Mouse (Mus musculus): ENCODE measurements at regions not wholly inside any gene's neighbourhood (a gene's known extent, or its start where the extent isn't known, plus 50 kb on each side); places are given as distances from the start of the nearest gene placed in this dataset.

DNA sequence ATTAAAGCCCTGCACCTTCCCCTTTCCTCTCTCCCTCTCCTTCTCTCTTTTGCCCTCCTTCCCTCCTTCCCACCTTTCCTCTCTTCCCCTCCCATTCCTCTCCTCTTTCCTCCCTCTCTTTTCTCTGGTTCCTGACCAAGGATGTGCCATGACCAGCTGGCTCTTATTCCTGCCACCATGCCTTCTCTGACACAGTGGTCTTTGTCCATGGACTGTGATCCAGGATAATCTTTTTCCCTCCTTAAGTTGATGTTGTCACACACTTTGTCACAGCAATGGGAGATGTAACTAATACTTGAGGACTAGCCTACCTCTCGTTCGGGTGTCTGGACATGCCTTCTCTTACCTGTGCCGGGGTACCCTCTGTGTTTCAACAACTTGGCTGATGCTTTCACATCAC is 86.4 kb downstream of the Anapc4 start:
- Histone ChIP-seq H3K9ac (no peak overlapping the region), H3K4me2 (0 out of 2 replicates have a peak overlapping the region, but pooled peaks have one; percentile 15), H3K27ac (peak overlapping the region; percentile 56), H3K4me3 (no peak overlapping the region), H3K9me3 (no peaks in the 10 kb centered on the region), H3K4me1 (peaks cover 5% of the 10 kb centered on the region; the same call in 1 of the 2 replicates), H3K27me3 (no peaks in the 10 kb centered on the region), H3K36me3 (no peaks in the 10 kb centered on the region)
- WGBS = 50% methylated on average over 3 of the region's 3 CpGs
- peak; percentile 85 for ATAC-seq (ENCODE audit: borderline replicate concordance, extremely low read depth, low FRiP score, low TSS enrichment)

DNA sequence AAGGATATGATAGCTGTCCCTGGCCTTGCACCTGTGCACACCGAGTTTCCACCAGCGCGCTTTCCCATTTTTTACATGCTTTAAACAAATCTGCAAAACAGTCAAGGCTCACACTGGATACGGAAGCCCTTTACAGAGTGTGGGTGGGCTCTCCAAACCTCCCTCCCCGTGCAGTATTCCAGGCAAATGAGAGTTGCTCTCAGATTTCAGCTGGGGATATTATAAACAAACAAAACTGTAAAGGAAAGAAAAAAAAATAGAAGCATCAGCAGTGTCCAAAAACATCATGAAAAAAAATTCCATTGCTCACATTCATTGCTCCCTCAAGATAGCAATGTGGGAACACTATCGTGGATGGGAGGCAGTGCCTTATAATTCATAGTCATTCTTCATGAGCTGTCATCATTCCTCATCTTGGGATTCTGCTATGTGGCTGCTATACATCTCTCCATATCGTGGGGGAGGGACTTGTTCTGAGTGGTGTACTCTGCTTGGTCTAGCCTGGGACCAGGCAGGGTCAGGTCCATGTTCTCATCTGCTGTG is 87.0 kb downstream of the Anapc4 start:
- Histone ChIP-seq H3K9ac (no peak overlapping the region), H3K9me3 (no peaks in the 10 kb centered on the region), H3K27me3 (no peaks in the 10 kb centered on the region), H3K36me3 (no peaks in the 10 kb centered on the region), H3K4me1 (peaks cover 5% of the 10 kb centered on the region; the same call in 1 of the 2 replicates), H3K4me3 (no peak overlapping the region), H3K27ac (peak overlapping the region; percentile 56), H3K4me2 (0 out of 2 replicates have a peak overlapping the region, but pooled peaks have one; percentile 15)
- ATAC-seq (ENCODE audit: borderline replicate concordance, extremely low read depth, low FRiP score, low TSS enrichment) = peak; percentile 90
- WGBS = 39% methylated on average over 7 of the region's 7 CpGs

DNA sequence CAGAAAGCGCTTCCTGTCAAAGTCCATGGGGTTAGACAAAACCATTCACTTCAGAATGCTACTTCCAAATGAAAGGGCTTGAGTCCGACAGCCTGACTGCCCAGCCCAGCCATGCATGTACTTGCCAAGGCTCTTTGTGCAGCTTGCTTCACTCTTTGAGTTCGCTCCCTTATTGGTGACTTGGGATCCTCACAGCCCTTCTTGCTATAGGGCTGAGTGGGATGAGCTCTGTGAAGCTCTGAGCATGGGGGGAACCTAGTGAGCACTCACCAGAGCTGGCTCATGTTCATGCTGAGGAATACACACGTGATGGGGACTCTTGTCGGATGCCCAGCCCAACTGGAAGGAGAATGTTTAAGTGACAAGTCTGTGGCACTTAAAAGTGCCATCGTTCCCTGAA is 91.2 kb downstream of the Anapc4 start:
- Histone ChIP-seq H3K27me3 (no peaks in the 10 kb centered on the region), H3K9ac (no peak overlapping the region), H3K36me3 (no peaks in the 10 kb centered on the region), H3K27ac (no peak overlapping the region), H3K4me1 (peaks cover 5% of the 10 kb centered on the region; the same call in 1 of the 2 replicates), H3K4me2 (no peak overlapping the region), H3K4me3 (no peak overlapping the region), H3K9me3 (no peaks in the 10 kb centered on the region)
- 74% methylated on average over 6 of the region's 6 CpGs for WGBS
- ATAC-seq (ENCODE audit: borderline replicate concordance, extremely low read depth, low FRiP score, low TSS enrichment) = no peak

DNA sequence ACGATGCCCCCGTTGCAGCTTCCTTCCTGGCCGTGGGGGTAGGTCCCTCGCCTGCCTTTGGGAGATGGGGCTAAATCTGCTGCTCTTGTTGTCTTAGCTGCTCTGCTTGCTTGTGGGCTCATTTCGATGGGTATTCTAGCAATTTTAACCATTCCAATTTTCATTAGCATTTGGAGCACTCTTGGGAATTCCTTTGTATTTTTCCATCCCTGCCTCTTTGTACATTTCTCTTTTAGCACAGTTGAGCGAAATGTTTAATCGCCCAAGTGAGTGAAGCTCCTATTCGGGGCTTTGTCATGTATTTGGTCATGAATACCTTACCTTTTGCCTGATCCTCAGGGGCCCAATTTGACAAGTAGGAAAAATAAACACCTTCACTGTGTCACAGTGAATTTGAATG is 95.9 kb downstream of the Anapc4 start:
- no peak overlapping the region for H3K4me3 ChIP-seq
- no peaks in the 10 kb centered on the region for H3K9me3 ChIP-seq
- no peak overlapping the region for H3K27ac ChIP-seq
- WGBS = 77% methylated on average over 8 of the region's 8 CpGs
- H3K27me3 ChIP-seq = no peaks in the 10 kb centered on the region
- no peak overlapping the region for H3K4me2 ChIP-seq
- H3K4me1 ChIP-seq = no peaks in the 10 kb centered on the region
- no peaks in the 10 kb centered on the region for H3K36me3 ChIP-seq
- no peak overlapping the region for H3K9ac ChIP-seq
- no peak for ATAC-seq (ENCODE audit: borderline replicate concordance, extremely low read depth, low FRiP score, low TSS enrichment)

DNA sequence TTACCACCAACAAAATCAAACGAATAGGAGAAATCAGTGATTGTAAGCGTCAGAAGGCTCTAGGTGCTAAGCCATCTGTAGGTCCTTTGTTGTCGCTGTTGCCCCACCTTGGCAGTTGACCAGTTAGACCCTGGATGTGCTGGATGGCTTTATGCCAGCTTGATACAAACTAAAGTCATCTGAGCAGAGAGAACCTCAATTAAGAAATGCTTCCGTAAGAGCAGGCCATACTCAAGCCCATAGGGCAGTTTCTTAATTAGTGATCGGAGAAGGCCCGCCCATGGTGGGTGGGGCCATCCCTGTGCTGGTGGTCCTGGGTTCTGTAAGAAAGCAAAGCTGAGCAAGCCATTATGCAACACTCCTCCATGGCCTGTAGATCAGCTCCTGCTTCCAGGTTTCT is 99.5 kb downstream of the Anapc4 start:
- 68% methylated on average over 6 of the region's 6 CpGs for WGBS
- Histone ChIP-seq H3K9me3 (no peaks in the 10 kb centered on the region), H3K9ac (no peak overlapping the region), H3K4me2 (no peak overlapping the region), H3K4me1 (no peaks in the 10 kb centered on the region), H3K27ac (no peak overlapping the region), H3K36me3 (no peaks in the 10 kb centered on the region), H3K4me3 (no peak overlapping the region), H3K27me3 (no peaks in the 10 kb centered on the region)
- ATAC-seq (ENCODE audit: borderline replicate concordance, extremely low read depth, low FRiP score, low TSS enrichment) = no peak; the same call in 1 of the 2 replicates

DNA sequence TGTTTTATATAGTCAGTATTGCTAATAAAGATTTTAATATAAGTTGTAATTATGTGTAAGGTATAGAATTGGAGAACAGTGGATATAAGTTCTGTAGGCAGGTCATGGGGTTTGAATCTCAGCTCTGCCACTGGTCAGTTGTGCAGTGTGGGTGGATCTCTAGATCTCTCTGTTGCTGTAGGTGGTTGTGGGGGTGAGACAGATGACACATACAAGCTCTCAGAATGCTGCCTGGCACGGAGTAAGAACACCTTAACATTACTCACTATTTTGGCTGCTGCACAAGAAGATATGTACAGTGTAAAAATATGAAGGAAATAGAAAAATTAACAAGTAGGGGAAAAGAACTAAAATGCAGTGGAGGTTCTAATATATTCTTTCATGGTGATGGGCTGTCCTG is 100.3 kb upstream of the Slc34a2 start:
- H3K9me3 ChIP-seq = no peaks in the 10 kb centered on the region
- no peaks in the 10 kb centered on the region for H3K36me3 ChIP-seq
- H3K4me3 ChIP-seq = no peak overlapping the region
- no peaks in the 10 kb centered on the region for H3K27me3 ChIP-seq
- WGBS = 67% methylated on average over 1 of the region's 1 CpGs
- no peak overlapping the region for H3K4me2 ChIP-seq
- no peaks in the 10 kb centered on the region for H3K4me1 ChIP-seq
- H3K9ac ChIP-seq = no peak overlapping the region
- H3K27ac ChIP-seq = no peak overlapping the region
- no peak for ATAC-seq (ENCODE audit: borderline replicate concordance, extremely low read depth, low FRiP score, low TSS enrichment)

DNA sequence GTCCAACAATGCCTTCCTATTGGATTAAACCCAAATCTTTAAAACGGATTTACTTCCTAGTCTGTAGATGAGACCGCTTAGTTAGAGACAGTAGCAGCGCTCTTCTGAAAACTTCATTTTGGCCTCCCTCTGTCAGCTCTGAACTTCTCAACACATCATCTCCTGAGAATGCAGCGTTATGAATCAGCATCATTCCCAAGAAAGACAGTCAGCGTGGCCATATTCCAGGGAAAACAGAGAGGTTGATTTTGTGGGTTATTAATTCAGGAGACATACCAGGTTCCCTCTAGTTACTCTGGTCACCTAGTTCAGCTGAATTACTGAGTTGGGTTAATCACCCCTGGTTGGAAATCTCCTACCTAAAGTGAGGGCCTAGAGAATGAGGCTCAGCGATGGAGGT is 97.9 kb upstream of the Slc34a2 start:
- H3K36me3 ChIP-seq = no peaks in the 10 kb centered on the region
- no peak overlapping the region for H3K4me3 ChIP-seq
- H3K27me3 ChIP-seq = no peaks in the 10 kb centered on the region
- no peak overlapping the region for H3K9ac ChIP-seq
- H3K9me3 ChIP-seq = no peaks in the 10 kb centered on the region
- no peak overlapping the region for H3K27ac ChIP-seq
- H3K4me1 ChIP-seq = no peaks in the 10 kb centered on the region
- WGBS = 84% methylated on average over 6 of the region's 6 CpGs
- H3K4me2 ChIP-seq = no peak overlapping the region
- ATAC-seq (ENCODE audit: borderline replicate concordance, extremely low read depth, low FRiP score, low TSS enrichment) = no peak

DNA sequence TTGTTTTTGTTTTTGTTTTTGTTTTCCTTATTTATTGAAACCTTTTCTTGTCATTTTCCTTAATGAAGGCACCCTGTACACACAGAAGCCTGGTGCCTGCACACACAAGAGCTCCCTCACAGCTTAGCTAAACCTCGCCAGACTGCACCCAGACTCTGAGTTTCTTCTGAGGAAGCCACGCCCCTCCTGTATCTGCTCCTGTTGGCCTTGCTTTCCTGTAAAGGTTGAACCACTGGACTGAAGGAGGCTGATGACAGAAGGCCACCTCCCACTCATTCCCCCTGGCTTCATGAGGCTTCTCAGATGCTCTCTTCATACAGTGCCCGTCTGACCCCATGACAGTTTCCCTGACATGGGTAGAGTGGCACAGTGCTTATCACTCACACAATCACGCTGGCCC is 97.2 kb upstream of the Slc34a2 start:
- Histone ChIP-seq H3K4me1 (no peaks in the 10 kb centered on the region), H3K4me2 (no peak overlapping the region), H3K9ac (no peak overlapping the region), H3K9me3 (no peaks in the 10 kb centered on the region), H3K36me3 (no peaks in the 10 kb centered on the region), H3K4me3 (no peak overlapping the region), H3K27me3 (no peaks in the 10 kb centered on the region), H3K27ac (no peak overlapping the region)
- WGBS = 63% methylated on average over 4 of the region's 4 CpGs
- no peak for ATAC-seq (ENCODE audit: borderline replicate concordance, extremely low read depth, low FRiP score, low TSS enrichment)

DNA sequence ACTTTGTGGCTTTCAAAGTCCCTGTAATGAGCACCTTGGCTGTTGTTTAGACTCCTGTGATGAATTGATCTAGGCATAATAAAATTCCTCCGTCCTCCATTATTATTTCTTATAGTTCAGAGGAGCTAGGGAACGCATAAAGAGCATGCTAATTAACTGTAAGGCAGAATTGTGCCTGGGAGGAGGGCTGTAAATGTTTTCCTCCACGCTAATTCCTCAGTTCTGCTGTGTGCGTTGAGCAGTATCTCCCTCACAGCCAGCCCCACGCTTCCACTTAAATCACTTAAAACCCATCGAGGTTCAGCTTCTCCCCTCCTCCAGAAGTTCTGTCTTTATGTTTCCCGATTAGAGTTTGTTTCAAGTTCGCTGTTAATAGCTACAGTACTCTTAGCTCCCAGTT is 84.0 kb upstream of the Slc34a2 start:
- no peak for ATAC-seq (ENCODE audit: borderline replicate concordance, extremely low read depth, low FRiP score, low TSS enrichment)
- Histone ChIP-seq H3K4me1 (no peaks in the 10 kb centered on the region), H3K9me3 (no peaks in the 10 kb centered on the region), H3K27me3 (no peaks in the 10 kb centered on the region), H3K4me3 (no peak overlapping the region), H3K36me3 (no peaks in the 10 kb centered on the region), H3K9ac (no peak overlapping the region), H3K4me2 (no peak overlapping the region), H3K27ac (no peak overlapping the region)
- 64% methylated on average over 8 of the region's 8 CpGs for WGBS

DNA sequence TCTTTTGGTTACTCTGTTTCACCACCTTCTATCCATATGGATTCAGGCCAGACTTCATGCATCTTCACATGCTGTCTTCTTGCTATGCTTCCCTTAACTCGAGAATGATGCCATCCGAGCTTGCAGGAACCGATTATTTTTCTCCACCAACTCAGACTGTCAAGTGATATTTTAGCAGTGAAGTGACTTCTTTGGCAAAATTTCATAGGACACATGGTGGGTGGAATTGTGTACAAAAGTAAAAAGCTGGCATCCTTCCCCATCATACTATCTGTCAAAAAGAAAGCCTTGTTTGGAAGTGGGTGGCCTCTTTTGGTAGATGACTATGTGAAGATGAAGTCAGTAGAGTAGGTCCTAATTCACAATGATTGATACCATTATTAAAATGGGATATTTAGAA is 83.2 kb upstream of the Slc34a2 start:
- no peaks in the 10 kb centered on the region for H3K4me1 ChIP-seq
- 50% methylated on average over 3 of the region's 3 CpGs for WGBS
- H3K9ac ChIP-seq = no peak overlapping the region
- no peaks in the 10 kb centered on the region for H3K9me3 ChIP-seq
- no peak overlapping the region for H3K4me3 ChIP-seq
- H3K4me2 ChIP-seq = no peak overlapping the region
- no peaks in the 10 kb centered on the region for H3K27me3 ChIP-seq
- no peaks in the 10 kb centered on the region for H3K36me3 ChIP-seq
- no peak overlapping the region for H3K27ac ChIP-seq
- no peak for ATAC-seq (ENCODE audit: borderline replicate concordance, extremely low read depth, low FRiP score, low TSS enrichment)

DNA sequence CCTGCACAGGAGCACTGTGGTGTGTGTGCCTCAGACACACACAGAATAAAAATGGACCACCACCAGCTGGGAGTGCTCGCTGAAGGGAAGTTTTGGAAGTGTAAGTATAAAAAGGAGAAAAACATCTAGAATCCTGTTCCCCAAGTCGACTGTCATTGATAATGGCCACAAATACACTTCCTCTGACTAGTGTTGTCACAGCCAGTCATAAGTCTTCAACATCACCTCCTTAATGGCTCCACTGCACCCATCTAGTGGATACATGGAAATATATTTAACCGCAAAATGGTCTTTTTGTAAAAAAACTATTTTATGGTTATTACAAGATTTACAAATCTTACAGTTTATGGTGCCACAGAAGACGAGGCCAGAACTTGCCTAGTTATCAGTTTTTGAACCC is 73.7 kb upstream of the Slc34a2 start:
- H3K4me3 ChIP-seq = no peak overlapping the region
- peak; percentile 79; the same call in 1 of the 2 replicates for ATAC-seq (ENCODE audit: borderline replicate concordance, extremely low read depth, low FRiP score, low TSS enrichment)
- peak overlapping the region; percentile 37 for H3K27ac ChIP-seq
- H3K4me1 ChIP-seq = no peaks in the 10 kb centered on the region
- 46% methylated on average over 4 of the region's 4 CpGs for WGBS
- H3K4me2 ChIP-seq = no peak overlapping the region
- no peak overlapping the region for H3K9ac ChIP-seq
- no peaks in the 10 kb centered on the region for H3K27me3 ChIP-seq
- H3K9me3 ChIP-seq = no peaks in the 10 kb centered on the region
- no peaks in the 10 kb centered on the region for H3K36me3 ChIP-seq

DNA sequence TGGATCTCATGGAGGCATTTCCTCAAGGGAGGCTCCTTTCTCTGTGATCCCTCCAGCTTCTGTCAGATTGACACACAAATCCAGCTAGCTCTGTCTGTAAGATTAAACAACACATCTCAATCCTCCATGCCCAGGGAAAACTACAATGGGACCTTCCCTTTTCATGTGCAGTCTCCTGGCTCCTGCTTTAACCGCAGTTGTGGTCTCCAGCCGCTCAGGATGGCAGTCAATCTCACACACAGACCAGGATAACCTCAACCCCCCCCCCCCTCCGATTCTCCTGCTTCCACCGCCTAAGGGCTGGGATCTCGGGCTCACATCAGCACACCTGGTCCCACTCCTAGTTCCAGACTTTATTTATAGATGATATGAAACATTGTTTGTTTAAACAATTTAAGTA is 66.1 kb upstream of the Slc34a2 start:
- 0 out of 2 replicates have a peak, but pooled peaks cover 8% of the 10 kb centered on the region for H3K4me1 ChIP-seq
- no peak overlapping the region for H3K27ac ChIP-seq
- no peaks in the 10 kb centered on the region for H3K27me3 ChIP-seq
- H3K9ac ChIP-seq = no peak overlapping the region
- no peak overlapping the region for H3K4me3 ChIP-seq
- no peaks in the 10 kb centered on the region for H3K9me3 ChIP-seq
- 46% methylated on average over 5 of the region's 5 CpGs for WGBS
- H3K4me2 ChIP-seq = no peak overlapping the region
- no peaks in the 10 kb centered on the region for H3K36me3 ChIP-seq
- no peak for ATAC-seq (ENCODE audit: borderline replicate concordance, extremely low read depth, low FRiP score, low TSS enrichment)

DNA sequence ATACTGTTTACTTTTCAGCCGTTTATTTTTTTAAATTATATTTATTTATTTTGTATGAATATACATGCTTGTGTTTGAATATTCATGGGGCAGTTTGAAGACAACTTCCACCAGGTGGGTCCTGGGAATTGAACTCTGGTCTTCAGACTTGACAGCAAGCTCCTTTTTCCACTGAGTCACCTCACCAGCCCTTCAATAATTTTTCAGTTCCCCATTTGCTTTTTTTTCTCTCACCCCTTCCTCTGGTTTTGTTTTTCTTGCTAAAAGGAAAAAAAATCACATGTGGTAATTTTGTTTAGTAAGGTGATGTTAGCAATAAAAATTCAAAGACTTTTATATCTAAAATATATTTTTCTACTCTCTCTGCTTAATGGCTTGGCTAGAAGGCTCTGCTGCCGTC is 64.9 kb upstream of the Slc34a2 start:
- 67% methylated on average over 2 of the region's 2 CpGs for WGBS
- Histone ChIP-seq H3K36me3 (no peaks in the 10 kb centered on the region), H3K27ac (no peak overlapping the region), H3K9me3 (no peaks in the 10 kb centered on the region), H3K4me3 (no peak overlapping the region), H3K27me3 (no peaks in the 10 kb centered on the region), H3K4me1 (0 out of 2 replicates have a peak, but pooled peaks cover 8% of the 10 kb centered on the region), H3K9ac (no peak overlapping the region), H3K4me2 (no peak overlapping the region)
- ATAC-seq (ENCODE audit: borderline replicate concordance, extremely low read depth, low FRiP score, low TSS enrichment) = no peak

Measured in lung, embryonic 15.5 days (tissue).